27 mouse cellular contexts compared by ENCODE assay signal in genomic region chr2:105987131-105987530, GRCm38 (mm10). TPM values are rescaled to one million over a fixed set of nuclear protein-coding genes. Genes with fewer than 3 reads are reported as not detected.
DNase-seq lines count a peak whose midpoint lies in the region; ATAC-seq and TF ChIP-seq lines count a peak whose summit lies in the region.
"Had no signal": no experiment of that assay in that cellular context is flagged by ENCODE, and none has a peak within 500 bp of the region (broad histone marks: within the 10 kb centered on the region; RNA-seq: fewer than 3 reads in every experiment).

No protein-coding gene starts in this region.

- no peak overlapping the region for H3K9ac ChIP-seq in midbrain, embryonic 11.5 days (ENCODE audit: low read length)
- H3K9ac ChIP-seq in midbrain, postnatal 0 days (replicated peaks; ENCODE audit: low read length, poor library complexity, severe bottlenecking), result no peak overlapping the region
- H3K9ac ChIP-seq in embryonic facial prominence, embryonic 11.5 days (replicated peaks; ENCODE audit: low read length), result no peak overlapping the region
- H3K9ac ChIP-seq: embryonic facial prominence, embryonic 13.5 days; forebrain, embryonic 13.5 days; hindbrain, embryonic 14.5 days; limb, embryonic 12.5 days; liver, embryonic 12.5 days; liver, postnatal 0 days had no signal

- no peaks in the 10 kb centered on the region for H3K27me3 ChIP-seq in midbrain, embryonic 11.5 days (ENCODE audit: control insufficient read depth, insufficient read depth, low read length)
- H3K27me3 ChIP-seq in midbrain, postnatal 0 days (ENCODE audit: insufficient read depth, low read length), result no peaks in the 10 kb centered on the region
- no peaks in the 10 kb centered on the region for H3K27me3 ChIP-seq in embryonic facial prominence, embryonic 11.5 days (ENCODE audit: control insufficient read depth, insufficient read depth, low read length)
- H3K27me3 ChIP-seq: embryonic facial prominence, embryonic 13.5 days; forebrain, embryonic 13.5 days; limb, embryonic 12.5 days; liver, embryonic 12.5 days had no signal

- WGBS in midbrain, embryonic 11.5 days, result 33% methylated on average over 1 of the region's 1 CpGs
- 57% methylated on average over 1 of the region's 1 CpGs for WGBS in midbrain, postnatal 0 days
- WGBS in embryonic facial prominence, embryonic 11.5 days, result 26% methylated on average over 1 of the region's 1 CpGs

- no peak overlapping the region for H3K27ac ChIP-seq in midbrain, embryonic 11.5 days (ENCODE audit: low read depth, low read length)
- no peak overlapping the region for H3K27ac ChIP-seq in midbrain, postnatal 0 days (ENCODE audit: low read depth, low read length)
- no peak overlapping the region for H3K27ac ChIP-seq in embryonic facial prominence, embryonic 11.5 days (replicated peaks; ENCODE audit: low read depth, low read length)
- H3K27ac ChIP-seq: embryonic facial prominence, embryonic 13.5 days; forebrain, embryonic 13.5 days; hindbrain, embryonic 14.5 days; limb, embryonic 12.5 days; liver, embryonic 12.5 days; macrophage had no signal

- peak; percentile 56 for DNase-seq in midbrain, embryonic 11.5 days (ENCODE audit: low spot score, missing footprints)
- DNase-seq in midbrain, postnatal 0 days (ENCODE audit: low spot score), result no peak
- peak; percentile 55 for DNase-seq in embryo, embryonic 10.5 days (ENCODE audit: low spot score)
- DNase-seq in embryonic facial prominence, embryonic 11.5 days (ENCODE audit: low spot score), result peak; percentile 66
- DNase-seq in frontal cortex, adult 2 months (ENCODE audit: extremely low spot score in 1 of 2, low spot score in 1 of 2), result no peak
- DNase-seq in layer of hippocampus, adult 8-10 months (ENCODE audit: low spot score in 2 of 2), result no peak
- no peak for DNase-seq in lung, postnatal 36 days
- DNase-seq: adrenal gland, postnatal 14 days; cerebellum, adult 11-12 months; cerebellum, adult 9-11 months; gastrocnemius, postnatal 25 days; heart, adult 11 months; kidney, adult 9 months; kidney, postnatal 10 days; layer of hippocampus, adult 9-11 months; liver, postnatal 0 days; thymus, postnatal 4 days had no signal

- no peaks in the 10 kb centered on the region for H3K36me3 ChIP-seq in midbrain, embryonic 11.5 days (ENCODE audit: control insufficient read depth, insufficient read depth, low read length)
- no peaks in the 10 kb centered on the region for H3K36me3 ChIP-seq in midbrain, postnatal 0 days (ENCODE audit: insufficient read depth, low read length)
- no peaks in the 10 kb centered on the region for H3K36me3 ChIP-seq in embryonic facial prominence, embryonic 11.5 days (replicated peaks; ENCODE audit: control insufficient read depth, insufficient read depth, low read depth, low read length)
- H3K36me3 ChIP-seq: embryonic facial prominence, embryonic 13.5 days; limb, embryonic 12.5 days; liver, embryonic 12.5 days had no signal

- no peak for TF ChIP-seq CTCF in midbrain, postnatal 0 days (IDR thresholded peaks at IDR 0.05)

- H3K4me2 ChIP-seq in midbrain, embryonic 11.5 days, result no peak overlapping the region
- H3K4me2 ChIP-seq in midbrain, postnatal 0 days (ENCODE audit: low read depth, low read length, poor library complexity, severe bottlenecking), result no peak overlapping the region
- no peak overlapping the region for H3K4me2 ChIP-seq in embryonic facial prominence, embryonic 11.5 days (ENCODE audit: low read depth, low read length)
- H3K4me2 ChIP-seq: embryonic facial prominence, embryonic 13.5 days; forebrain, embryonic 13.5 days; heart, embryonic 11.5 days; hindbrain, embryonic 14.5 days; limb, embryonic 12.5 days; liver, embryonic 12.5 days had no signal

- H3K4me3 ChIP-seq in midbrain, embryonic 11.5 days (ENCODE audit: low read depth, low read length), result no peak overlapping the region
- no peak overlapping the region for H3K4me3 ChIP-seq in midbrain, postnatal 0 days (ENCODE audit: low read depth, low read length)
- H3K4me3 ChIP-seq in embryonic facial prominence, embryonic 11.5 days (ENCODE audit: low read depth, low read length), result no peak overlapping the region
- H3K4me3 ChIP-seq: embryonic facial prominence, embryonic 13.5 days; erythroblast, embryonic 14.5 days; forebrain, embryonic 13.5 days; limb, embryonic 12.5 days; liver, embryonic 12.5 days had no signal

- H3K4me1 ChIP-seq in midbrain, embryonic 11.5 days (ENCODE audit: control insufficient read depth, insufficient read depth, low read length), result peaks cover 5% of the 10 kb centered on the region
- no peaks in the 10 kb centered on the region for H3K4me1 ChIP-seq in midbrain, postnatal 0 days (ENCODE audit: insufficient read depth, low read length)
- H3K4me1 ChIP-seq in embryonic facial prominence, embryonic 11.5 days (ENCODE audit: control insufficient read depth, insufficient read depth, low read length), result no peaks in the 10 kb centered on the region
- H3K4me1 ChIP-seq: liver, embryonic 12.5 days had no signal

- no peaks in the 10 kb centered on the region; the same call in 1 of the 2 replicates for H3K9me3 ChIP-seq in midbrain, embryonic 11.5 days (ENCODE audit: control insufficient read depth, low read length)
- 0 out of 2 replicates have a peak, but pooled peaks cover 3% of the 10 kb centered on the region for H3K9me3 ChIP-seq in midbrain, postnatal 0 days (ENCODE audit: low read length)
- H3K9me3 ChIP-seq in embryonic facial prominence, embryonic 11.5 days (replicated peaks; ENCODE audit: control insufficient read depth, low read length), result no peaks in the 10 kb centered on the region
- H3K9me3 ChIP-seq: embryonic facial prominence, embryonic 13.5 days; forebrain, embryonic 13.5 days; liver, embryonic 12.5 days had no signal

- ATAC-seq in midbrain, embryonic 11.5 days (ENCODE audit: low FRiP score), result no peak
- ATAC-seq in midbrain, postnatal 0 days (ENCODE audit: low FRiP score), result no peak
- peak; percentile 67; the same call in 1 of the 2 replicates for ATAC-seq in embryonic facial prominence, embryonic 11.5 days (replicated peaks; ENCODE audit: insufficient number of reproducible peaks, low FRiP score, low TSS enrichment, low read depth)
- ATAC-seq: CD4-positive, CD25-positive, alpha-beta regulatory T cell, adult 4 months; forebrain, embryonic 13.5 days; intestine, postnatal 0 days; liver, embryonic 12.5 days; liver, postnatal 0 days had no signal

RNA-seq across cellular contexts. Expression of gene Dnajc24, which starts 16.2 kb away (rescaled TPM):
- 47.7 and 55.4 TPM in 2 replicates for polyA plus RNA-seq in midbrain, embryonic 11.5 days (2014; fragmentation: Nextera tagmentation; extraction: Ambion mirVana)
- total RNA-seq in midbrain, postnatal 0 days (2014; rRNA removed), result 8.7 and 28.3 TPM in 2 replicates
- polyA plus RNA-seq in midbrain, postnatal 0 days (2015; fragmentation: Nextera tagmentation; extraction: Ambion mirVana), result 19.7 and 23.0 TPM in 2 replicates
- 44.7 and 46.0 TPM in 2 replicates for polyA plus RNA-seq in embryonic facial prominence, embryonic 11.5 days (2014; fragmentation: Nextera tagmentation; extraction: Ambion mirVana)
- 18.5 and 20.1 TPM in 2 replicates for polyA plus RNA-seq in frontal cortex, adult 2 months (2012; rRNA removed)
- 10 to 100 TPM; 24.4 to 26.5 (median 26.3) TPM for total RNA-seq in layer of hippocampus, adult 8-10 months (2022)

Comparison
In these comparisons a context has a peak if more than half of its experiments do, and no peak if none do; other contexts are left out.
1. DNase-seq: peak in midbrain, embryonic 11.5 days (single experiment), embryo, embryonic 10.5 days (single experiment) and embryonic facial prominence, embryonic 11.5 days (single experiment); none in midbrain, postnatal 0 days (single experiment), frontal cortex, adult 2 months (0 of 2), layer of hippocampus, adult 8-10 months (0 of 2) and lung, postnatal 36 days (single experiment).